Mouse (Mus musculus) lung, embryonic 16.5 days (tissue): ENCODE measurements around the gene Pink1. TPM values are rescaled to one million over a fixed set of nuclear protein-coding genes. Genes with fewer than 3 reads are reported as not detected.

Source experiments
- ATAC-seq: fragments of 200-750 bp; cut with Nextera tagmentation; 2 replicates; pipeline ENCODE4 v1.8.0; 2017; ENCODE audit warnings: low read depth, mild to moderate bottlenecking, moderate library complexity
- H3K27ac ChIP-seq: fragments of 300-500 bp; sonication (generic); 2 replicates; pipeline ENCODE4 v1.5.1; 2014; ENCODE audit warnings: mild to moderate bottlenecking, control low read depth, low read length
- H3K27me3 ChIP-seq: fragments of 300-500 bp; sonication (generic); 2 replicates; pipeline ENCODE4 v1.6.1; 2014; ENCODE audit warnings: low read depth, low read length, mixed read lengths; ENCODE audit not compliant: control insufficient read depth, insufficient read depth
- H3K36me3 ChIP-seq: fragments of 300-500 bp; sonication (generic); 2 replicates; pipeline ENCODE4 v1.6.1; 2014; ENCODE audit warnings: low read length; ENCODE audit not compliant: control insufficient read depth, insufficient read depth
- H3K4me1 ChIP-seq: fragments of 300-500 bp; sonication (generic); replicated peaks from 2 replicates; pipeline ENCODE4 v1.6.1; 2014; ENCODE audit warnings: low read length, mixed read lengths; ENCODE audit not compliant: control insufficient read depth, insufficient read depth
- H3K4me2 ChIP-seq: fragments of 300-500 bp; sonication (generic); 2 replicates; pipeline ENCODE4 v1.6.1; 2014; ENCODE audit warnings: low read depth, low read length, control low read depth
- H3K4me3 ChIP-seq: fragments of 300-500 bp; sonication (generic); 2 replicates; pipeline ENCODE4 v1.5.1; 2014; ENCODE audit warnings: mild to moderate bottlenecking, low read length, control low read depth
- H3K9ac ChIP-seq: fragments of 300-500 bp; sonication (generic); 2 replicates; pipeline ENCODE4 v1.6.1; 2014; ENCODE audit warnings: low read length, control low read depth
- H3K9me3 ChIP-seq: fragments of 300-500 bp; sonication (generic); 2 replicates; pipeline ENCODE4 v1.6.1; 2016; ENCODE audit warnings: low read length; ENCODE audit not compliant: control insufficient read depth
- WGBS: fragments of 180-500 bp; shearing (Covaris S2); extraction: QIAGEN DNeasy Blood & Tissue Kit; methylation state at CpG from one replicate; pipeline ENCODE4 v1.1.7; 2014; 5-methylcytosine and 5-hydroxymethylcytosine counted together
- polyA plus RNA-seq: library from polyadenylated mRNA; unstranded; fragments of >200 nt; fragmentation: Nextera tagmentation; extraction: Ambion mirVana; gene quantifications from 2 replicates; pipeline ENCODE4 v1.2.1, GENCODE M21; 2015

Gene Pink1
- 44.1 and 49.4 TPM in 2 replicates for polyA plus RNA-seq

- Histone ChIP-seq H3K9ac (peak within 1 kb of the TSS; percentile 98), H3K9me3 (no peaks in the 10 kb centered on the region), H3K4me2 (peak within 1 kb of the TSS; percentile 65), H3K4me3 (peak within 1 kb of the TSS; percentile 88), H3K4me1 (peaks cover 5% of the 10 kb centered on the region), H3K27ac (peak within 1 kb of the TSS; percentile 98), H3K27me3 (peaks cover 11% of the 10 kb centered on the region), H3K36me3 (no peaks in the 10 kb centered on the region)
- WGBS = 2% methylated on average over 39 of the region's 41 CpGs
- peak; percentile 81 for ATAC-seq
These were observed at the start of gene Pink1 for GRCm38 (mm10) chr4:138326077-138326695. Gene Pink1 (minus strand): TSS chr4:138326307.

- Histone ChIP-seq H3K27me3 (no peaks in the 10 kb centered on the region), H3K4me2 (no peak overlapping the region), H3K9ac (no peak overlapping the region), H3K36me3 (no peaks in the 10 kb centered on the region), H3K4me1 (no peaks in the 10 kb centered on the region), H3K27ac (no peak overlapping the region), H3K9me3 (no peaks in the 10 kb centered on the region), H3K4me3 (no peak overlapping the region)
- 74% methylated on average over 3 of the region's 3 CpGs for WGBS
- no peak for ATAC-seq
These were observed 49.0 kb upstream of the Pink1 start for GRCm38 (mm10) chr4:138375117-138375516.

DNA sequence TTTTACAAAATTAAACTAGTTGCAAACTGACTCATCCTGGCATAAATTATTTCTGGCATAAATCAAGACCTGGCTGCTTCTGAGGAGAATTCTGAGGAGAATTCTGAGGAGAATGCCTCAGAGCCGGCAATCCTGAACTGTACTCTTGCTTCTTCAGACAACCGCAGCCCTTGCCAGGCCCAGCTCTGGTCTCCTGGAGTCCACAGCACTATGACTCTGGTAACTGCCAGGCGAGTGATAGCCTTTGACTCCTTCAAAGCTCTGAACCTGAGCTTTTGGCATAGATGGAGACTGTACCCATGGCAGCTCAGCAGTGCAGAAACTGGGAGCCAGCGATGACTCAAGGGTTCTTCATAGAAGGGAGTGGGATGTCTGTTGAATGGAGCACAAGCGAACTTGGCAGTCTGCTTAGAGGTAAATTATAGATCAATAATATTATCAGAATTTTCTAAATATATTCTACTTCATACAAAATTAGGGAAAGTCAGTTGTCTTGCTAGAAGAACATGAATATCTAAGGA, 44.9 kb upstream of the Pink1 start:
- Histone ChIP-seq H3K27ac (no peak overlapping the region), H3K4me2 (no peak overlapping the region), H3K9ac (no peak overlapping the region), H3K9me3 (no peaks in the 10 kb centered on the region), H3K36me3 (no peaks in the 10 kb centered on the region), H3K27me3 (no peaks in the 10 kb centered on the region), H3K4me1 (peaks cover 9% of the 10 kb centered on the region), H3K4me3 (no peak overlapping the region)
- ATAC-seq = no peak
- WGBS = 70% methylated on average over 5 of the region's 5 CpGs

DNA sequence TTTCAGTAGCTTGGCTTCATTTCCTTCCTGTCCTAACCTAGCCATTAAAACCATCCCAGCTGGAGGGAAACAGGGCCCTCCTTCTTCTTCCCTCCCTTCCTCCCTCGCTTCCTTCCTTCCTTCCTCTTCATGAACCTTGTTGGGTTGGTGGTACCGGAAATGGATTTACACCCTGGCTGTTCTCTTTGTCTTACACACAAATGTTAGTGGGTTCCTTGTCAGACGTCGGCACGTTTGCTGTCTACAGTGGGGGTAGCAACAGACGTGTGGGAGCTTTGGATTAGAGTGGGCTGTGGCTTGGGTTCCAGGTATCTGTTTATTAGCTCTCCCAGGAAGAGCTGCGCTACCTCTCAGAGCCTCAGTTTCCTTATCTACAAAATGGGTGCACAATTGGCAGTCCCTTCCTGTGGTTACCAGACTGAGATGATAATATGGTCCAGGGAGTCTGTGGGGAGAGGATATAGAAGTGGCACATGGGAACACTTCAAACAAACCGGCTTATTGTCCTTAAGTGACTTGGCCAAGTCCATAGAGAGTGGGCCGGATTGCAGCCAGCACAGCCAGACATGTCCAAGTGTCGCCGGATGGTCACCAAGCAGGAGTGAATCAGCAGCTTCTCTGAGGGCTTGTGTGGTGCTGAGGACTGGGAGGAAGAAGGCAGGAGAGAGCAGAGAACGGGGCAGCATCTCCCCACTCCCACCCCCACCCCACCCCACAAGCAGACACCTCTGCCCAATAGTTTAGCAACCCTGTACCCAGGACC, 42.6 kb upstream of the Pink1 start:
- Histone ChIP-seq H3K27me3 (no peaks in the 10 kb centered on the region), H3K27ac (peak overlapping the region; percentile 56), H3K4me1 (peaks cover 9% of the 10 kb centered on the region), H3K4me2 (peak overlapping the region; percentile 61), H3K4me3 (no peak overlapping the region), H3K36me3 (no peaks in the 10 kb centered on the region), H3K9me3 (no peaks in the 10 kb centered on the region), H3K9ac (no peak overlapping the region)
- peak; percentile 36; the same call in 1 of the 2 replicates for ATAC-seq
- WGBS = 69% methylated on average over 11 of the region's 12 CpGs

GRCm38 (mm10) chr4:138367641-138368497, 41.8 kb upstream of the Pink1 start, which contains the start of gene Cda:
Gene Cda (minus strand): TSS chr4:138367992.
- WGBS = 5% methylated on average over 32 of the region's 34 CpGs
- Histone ChIP-seq H3K27ac (peak within 1 kb of the TSS; percentile 56), H3K27me3 (no peaks in the 10 kb centered on the region), H3K9ac (peak within 1 kb of the TSS; percentile 58), H3K9me3 (no peaks in the 10 kb centered on the region), H3K4me3 (peak within 1 kb of the TSS; percentile 40), H3K36me3 (no peaks in the 10 kb centered on the region), H3K4me1 (peaks cover 9% of the 10 kb centered on the region), H3K4me2 (peak within 1 kb of the TSS; percentile 61)
- ATAC-seq = peak; percentile 97

- Histone ChIP-seq H3K4me2 (no peak overlapping the region), H3K27me3 (no peaks in the 10 kb centered on the region), H3K36me3 (no peaks in the 10 kb centered on the region), H3K27ac (no peak overlapping the region), H3K9me3 (no peaks in the 10 kb centered on the region), H3K4me3 (no peak overlapping the region), H3K4me1 (peaks cover 9% of the 10 kb centered on the region), H3K9ac (no peak overlapping the region)
- 70% methylated on average over 2 of the region's 2 CpGs for WGBS
- ATAC-seq = no peak
These were observed 40.5 kb upstream of the Pink1 start for GRCm38 (mm10) chr4:138366561-138366960.

- no peak overlapping the region for H3K27ac ChIP-seq
- H3K4me3 ChIP-seq = no peak overlapping the region
- no peak overlapping the region for H3K9ac ChIP-seq
- no peak overlapping the region for H3K4me2 ChIP-seq
- H3K36me3 ChIP-seq = no peaks in the 10 kb centered on the region
- peaks cover 6% of the 10 kb centered on the region for H3K4me1 ChIP-seq
- ATAC-seq = no peak
- no peaks in the 10 kb centered on the region for H3K27me3 ChIP-seq
- H3K9me3 ChIP-seq = no peaks in the 10 kb centered on the region
- 64% methylated on average over 5 of the region's 5 CpGs for WGBS
These were observed 37.4 kb upstream of the Pink1 start for GRCm38 (mm10) chr4:138363511-138363910.

- H3K4me2 ChIP-seq = no peak overlapping the region
- no peaks in the 10 kb centered on the region for H3K36me3 ChIP-seq
- H3K4me3 ChIP-seq = no peak overlapping the region
- ATAC-seq = no peak
- H3K4me1 ChIP-seq = no peaks in the 10 kb centered on the region; the same call in none of the 2 replicates
- H3K9me3 ChIP-seq = no peaks in the 10 kb centered on the region
- H3K27me3 ChIP-seq = no peaks in the 10 kb centered on the region
- no peak overlapping the region for H3K27ac ChIP-seq
- H3K9ac ChIP-seq = no peak overlapping the region
- 79% methylated on average over 7 of the region's 7 CpGs for WGBS
These were observed 36.8 kb upstream of the Pink1 start for GRCm38 (mm10) chr4:138362883-138363282.
